12 mouse cellular contexts compared by ENCODE assay signal in the genomic region with DNA sequence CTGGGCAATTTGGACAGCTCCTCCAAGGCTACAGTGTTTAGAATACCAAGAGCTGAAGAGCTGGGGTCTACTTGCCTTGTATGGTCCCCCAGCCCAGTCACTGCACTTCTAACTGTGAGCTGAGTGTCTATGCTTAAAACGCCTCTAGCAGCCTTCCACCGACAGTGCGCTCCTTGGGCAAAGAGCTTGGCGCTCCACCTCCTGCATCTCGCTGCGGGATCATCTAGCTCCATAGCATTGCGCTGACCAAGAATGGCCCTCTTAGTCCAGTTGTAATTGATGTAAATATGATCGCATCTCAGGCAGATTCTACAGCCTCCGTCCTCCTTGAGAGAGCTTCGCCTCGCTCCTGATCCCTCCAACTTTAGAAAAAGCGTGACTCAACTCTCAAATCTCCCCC. TPM values are rescaled to one million over a fixed set of nuclear protein-coding genes. Genes with fewer than 3 reads are reported as not detected.
DNase-seq lines count a peak whose midpoint lies in the region; ATAC-seq and TF ChIP-seq lines count a peak whose summit lies in the region.
"Had no signal": no experiment of that assay in that cellular context is flagged by ENCODE, and none has a peak within 500 bp of the region (broad histone marks: within the 10 kb centered on the region; RNA-seq: fewer than 3 reads in every experiment).

No protein-coding gene starts in this region.

- ATAC-seq in cerebellum, adult (ENCODE audit: insufficient number of reproducible peaks, low FRiP score, low TSS enrichment) = peak; percentile 43; the same call in 1 of the 2 replicates
- no peak for ATAC-seq in forebrain, postnatal 0 days
- no peak for ATAC-seq in midbrain, postnatal 0 days (ENCODE audit: low FRiP score)
- ATAC-seq: liver, embryonic 12.5 days; Patski had no signal

- H3K4me3 ChIP-seq in forebrain, postnatal 0 days (ENCODE audit: low read depth, low read length) = peak overlapping the region; percentile 68
- peak overlapping the region; percentile 72 for H3K4me3 ChIP-seq in midbrain, postnatal 0 days (ENCODE audit: low read depth, low read length)
- H3K4me3 ChIP-seq: heart, adult 2 months; liver, embryonic 12.5 days had no signal

- peak overlapping the region; percentile 60 for H3K9ac ChIP-seq in forebrain, postnatal 0 days
- H3K9ac ChIP-seq in midbrain, postnatal 0 days (replicated peaks; ENCODE audit: low read length, poor library complexity, severe bottlenecking) = peak overlapping the region; percentile 71
- H3K9ac ChIP-seq: liver, embryonic 12.5 days had no signal

- H3K4me1 ChIP-seq in forebrain, postnatal 0 days (ENCODE audit: insufficient read depth) = no peaks in the 10 kb centered on the region
- no peaks in the 10 kb centered on the region for H3K4me1 ChIP-seq in midbrain, postnatal 0 days (ENCODE audit: insufficient read depth, low read length)

- H3K27me3 ChIP-seq in forebrain, postnatal 0 days (ENCODE audit: insufficient read depth, low read length) = peaks cover 12% of the 10 kb centered on the region
- no peaks in the 10 kb centered on the region for H3K27me3 ChIP-seq in midbrain, postnatal 0 days (ENCODE audit: insufficient read depth, low read length)

- TF ChIP-seq CTCF in forebrain, postnatal 0 days (IDR thresholded peaks at IDR 0.05; ENCODE audit: low read depth) = no peak
- no peak for TF ChIP-seq CTCF in midbrain, postnatal 0 days (IDR thresholded peaks at IDR 0.05)

- WGBS in forebrain, postnatal 0 days = 10% methylated on average over 12 of the region's 12 CpGs
- 9% methylated on average over 12 of the region's 12 CpGs for WGBS in midbrain, postnatal 0 days

- H3K9me3 ChIP-seq in forebrain, postnatal 0 days (ENCODE audit: low read length) = no peaks in the 10 kb centered on the region
- no peaks in the 10 kb centered on the region for H3K9me3 ChIP-seq in midbrain, postnatal 0 days (ENCODE audit: low read length)
- H3K9me3 ChIP-seq: liver, embryonic 12.5 days had no signal

- H3K4me2 ChIP-seq in forebrain, postnatal 0 days (ENCODE audit: low read depth) = peak overlapping the region; percentile 72
- peak overlapping the region; percentile 65 for H3K4me2 ChIP-seq in midbrain, postnatal 0 days (ENCODE audit: low read depth, low read length, poor library complexity, severe bottlenecking)
- H3K4me2 ChIP-seq: liver, embryonic 12.5 days had no signal

- H3K36me3 ChIP-seq in forebrain, postnatal 0 days (ENCODE audit: insufficient read depth) = no peaks in the 10 kb centered on the region
- H3K36me3 ChIP-seq in midbrain, postnatal 0 days (ENCODE audit: insufficient read depth, low read length) = no peaks in the 10 kb centered on the region
- H3K36me3 ChIP-seq: liver, embryonic 12.5 days had no signal

- H3K27ac ChIP-seq in forebrain, postnatal 0 days (ENCODE audit: low read depth, low read length) = no peak overlapping the region
- H3K27ac ChIP-seq in midbrain, postnatal 0 days (ENCODE audit: low read depth, low read length) = peak overlapping the region; percentile 27
- H3K27ac ChIP-seq: heart, adult 2 months; liver, embryonic 12.5 days had no signal

- DNase-seq in cerebellum, postnatal 4 days (ENCODE audit: low spot score in 2 of 2) = no peak
- peak; percentile 25 for DNase-seq in cerebellum, adult 11 months
- DNase-seq in forebrain, postnatal 0 days = peak; percentile 24
- DNase-seq in midbrain, postnatal 0 days (ENCODE audit: low spot score) = peak; percentile 22
- DNase-seq in adrenal gland, postnatal 10 days = no peak
- DNase-seq in adrenal gland, postnatal 4 days (ENCODE audit: low spot score in 2 of 2) = no peak
- DNase-seq in urinary bladder, postnatal 4 days (ENCODE audit: low spot score in 2 of 2) = no peak
- DNase-seq: heart, adult 2 months; kidney, postnatal 36 days had no signal

RNA-seq across cellular contexts. Expression of gene Dpp10, which starts 1.2 kb away (rescaled TPM):
- total RNA-seq in forebrain, postnatal 0 days (2014; rRNA removed) = 53.8 and 62.2 TPM in 2 replicates
- 14.0 and 16.4 TPM in 2 replicates for polyA plus RNA-seq in forebrain, postnatal 0 days (2015; fragmentation: Nextera tagmentation; extraction: Ambion mirVana)
- total RNA-seq in midbrain, postnatal 0 days (2014; rRNA removed) = 76.7 and 91.6 TPM in 2 replicates
- 29.4 and 29.9 TPM in 2 replicates for polyA plus RNA-seq in midbrain, postnatal 0 days (2015; fragmentation: Nextera tagmentation; extraction: Ambion mirVana)
- total RNA-seq in adrenal gland, postnatal 10 days (2021) = under 1 TPM; 0.24 to 0.33 TPM
- total RNA-seq in adrenal gland, postnatal 4 days (2021) = 1 to 10 TPM; 1.5 to 1.6 TPM
- total RNA-seq: heart, adult 2 months had no signal
- polyA plus RNA-seq: heart, adult 2 months; liver, embryonic 12.5 days had no signal

Comparison
In these comparisons a context has a peak if more than half of its experiments do, and no peak if none do; other contexts are left out.
1. DNase-seq: peak in cerebellum, adult 11 months (single experiment), forebrain, postnatal 0 days (single experiment) and midbrain, postnatal 0 days (single experiment); none in cerebellum, postnatal 4 days (0 of 2), adrenal gland, postnatal 10 days (single experiment), adrenal gland, postnatal 4 days (0 of 2) and urinary bladder, postnatal 4 days (0 of 2).
2. RNA of gene Dpp10, which starts 1.2 kb away (total RNA-seq): 76.7 to 91.6 TPM in midbrain, postnatal 0 days and 53.8 to 62.2 TPM in forebrain, postnatal 0 days; 1.5 to 1.6 TPM in adrenal gland, postnatal 4 days and 0.24 to 0.33 TPM in adrenal gland, postnatal 10 days; every median in the first group is over 10 times any median in the second.